Mouse (Mus musculus) stomach, postnatal 0 days (tissue): ENCODE results near the gene Drg1. TPM values are rescaled to one million over a fixed set of nuclear protein-coding genes. Genes with fewer than 3 reads are reported as not detected.

Experiments used
- ATAC-seq: fragments of 200-750 bp; cut with Nextera tagmentation; 2 replicates; pipeline ENCODE4 v1.8.0; 2017; ENCODE audit not compliant: low FRiP score, low TSS enrichment
- DNase-seq: peaks from one replicate; pipeline ENCODE4 v3.0.0-alpha.2; 2016; ENCODE audit warnings: low spot score
- H3K27ac ChIP-seq: fragments of 300-500 bp; sonication (generic); replicated peaks from 2 replicates; pipeline ENCODE4 v1.5.1; 2014; ENCODE audit warnings: mild to moderate bottlenecking, control low read depth
- H3K27me3 ChIP-seq: fragments of 300-500 bp; sonication (generic); 2 replicates; pipeline ENCODE4 v1.6.1; 2014; ENCODE audit warnings: low read length; ENCODE audit not compliant: control insufficient read depth, insufficient read depth
- H3K36me3 ChIP-seq: fragments of 300-500 bp; sonication (generic); 2 replicates; pipeline ENCODE4 v1.6.1; 2014; ENCODE audit warnings: low read length, mixed read lengths; ENCODE audit not compliant: control insufficient read depth, insufficient read depth
- H3K4me1 ChIP-seq: fragments of 300-500 bp; sonication (generic); replicated peaks from 2 replicates; pipeline ENCODE4 v1.6.1; 2014; ENCODE audit warnings: antibody characterized with exemption; ENCODE audit not compliant: control insufficient read depth, insufficient read depth
- H3K4me2 ChIP-seq: fragments of 300-500 bp; sonication (generic); replicated peaks from 2 replicates; pipeline ENCODE4 v1.6.1; 2014; ENCODE audit warnings: low read depth, mild to moderate bottlenecking, control low read depth, moderate library complexity
- H3K4me3 ChIP-seq: fragments of 300-500 bp; sonication (generic); 2 replicates; pipeline ENCODE4 v1.5.1; 2014; ENCODE audit warnings: low read depth, low read length, control low read depth
- H3K9ac ChIP-seq: fragments of 300-500 bp; sonication (generic); 2 replicates; pipeline ENCODE4 v1.6.1; 2014; ENCODE audit warnings: mild to moderate bottlenecking, low read length, control low read depth, mixed read lengths
- H3K9me3 ChIP-seq: fragments of 300-500 bp; sonication (generic); 2 replicates; pipeline ENCODE4 v1.6.1; 2016; ENCODE audit warnings: low read length; ENCODE audit not compliant: control insufficient read depth
- CTCF ChIP-seq: IDR thresholded peaks from 2 replicates; pipeline ENCODE4 v1.5.1; 2016; ENCODE audit warnings: antibody characterized with exemption, low read depth, mild to moderate bottlenecking, moderate library complexity
- EP300 ChIP-seq: optimal IDR thresholded peaks from 2 replicates; pipeline ENCODE3; 2016; ENCODE audit warnings: antibody characterized with exemption
- WGBS: fragments of 180-500 bp; shearing (Covaris S2); extraction: QIAGEN DNeasy Blood & Tissue Kit; methylation state at CpG from one replicate; pipeline ENCODE4 v1.1.7; 2014; 5-methylcytosine and 5-hydroxymethylcytosine counted together
- polyA plus RNA-seq: library from polyadenylated mRNA; unstranded; fragments of >200 nt; fragmentation: Nextera tagmentation; extraction: Ambion mirVana; gene quantifications from 2 replicates; pipeline ENCODE4 v1.2.1, GENCODE M21; 2015

Gene Drg1
- polyA plus RNA-seq, 1 experiment from 2014 or later: 109 TPM

- no peaks in the 10 kb centered on the region for H3K27me3 ChIP-seq
- H3K9ac ChIP-seq: peak overlapping the region; percentile 92
- peak overlapping the region; percentile 100 for H3K4me2 ChIP-seq
- TF ChIP-seq CTCF (peak; percentile 34), EP300 (no peak)
- WGBS: 0% methylated on average over 8 of the region's 8 CpGs
- peak; percentile 41 for ATAC-seq
- H3K27ac ChIP-seq: peak overlapping the region; percentile 99
- DNase-seq: peak; percentile 85
- peak overlapping the region; percentile 83 for H3K4me3 ChIP-seq
- peaks cover 11% of the 10 kb centered on the region for H3K36me3 ChIP-seq
- peaks cover 8% of the 10 kb centered on the region for H3K4me1 ChIP-seq
- no peaks in the 10 kb centered on the region for H3K9me3 ChIP-seq
Measured at GRCm38 (mm10) chr11:3292062-3292421, 25.8 kb upstream of the Drg1 start.

GRCm38 (mm10) chr11:3291311-3292061 lies 25.3 kb upstream of the Drg1 start:
- peaks cover 10% of the 10 kb centered on the region; the same call in 1 of the 2 replicates for H3K36me3 ChIP-seq
- H3K9me3 ChIP-seq: no peaks in the 10 kb centered on the region
- peaks cover 8% of the 10 kb centered on the region for H3K4me1 ChIP-seq
- no peaks in the 10 kb centered on the region for H3K27me3 ChIP-seq
- peak overlapping the region; percentile 92 for H3K9ac ChIP-seq
- H3K4me2 ChIP-seq: peak overlapping the region; percentile 100
- DNase-seq (peak; percentile 35), ATAC-seq (no peak)
- 3% methylated on average over 26 of the region's 26 CpGs for WGBS
- TF ChIP-seq EP300 (no peak), CTCF (no peak)
- peak overlapping the region; percentile 99 for H3K27ac ChIP-seq
- peak overlapping the region; percentile 83 for H3K4me3 ChIP-seq

- no peak for TF ChIP-seq CTCF
- TF ChIP-seq EP300: no peak
- Histone ChIP-seq H3K9ac (peak overlapping the region; percentile 92), H3K9me3 (no peaks in the 10 kb centered on the region), H3K27ac (peak overlapping the region; percentile 99), H3K4me1 (peaks cover 8% of the 10 kb centered on the region), H3K4me3 (peak overlapping the region; percentile 83), H3K4me2 (peak overlapping the region; percentile 100), H3K36me3 (peaks cover 10% of the 10 kb centered on the region; the same call in 1 of the 2 replicates), H3K27me3 (no peaks in the 10 kb centered on the region)
- WGBS: under 1% methylated on average over 50 of the region's 50 CpGs
- DNase-seq (peak; percentile 57), ATAC-seq (no peak)
Measured at GRCm38 (mm10) chr11:3290640-3291310, 24.6 kb upstream of the Drg1 start.

GRCm38 (mm10) chr11:3289803-3290639 lies 23.8 kb upstream of the Drg1 start:
- under 1% methylated on average over 73 of the region's 92 CpGs for WGBS
- no peaks in the 10 kb centered on the region for H3K9me3 ChIP-seq

GRCm38 (mm10) chr11:3289302-3289802 lies 23.1 kb upstream of the Drg1 start:
- peak; percentile 69 for ATAC-seq
- peak overlapping the region; percentile 92 for H3K9ac ChIP-seq
- peak overlapping the region; percentile 100 for H3K4me2 ChIP-seq
- no peak for TF ChIP-seq CTCF
- no peak for TF ChIP-seq EP300
- H3K4me1 ChIP-seq: peaks cover 8% of the 10 kb centered on the region
- H3K27ac ChIP-seq: peak overlapping the region; percentile 99
- H3K9me3 ChIP-seq: no peaks in the 10 kb centered on the region
- no peaks in the 10 kb centered on the region for H3K27me3 ChIP-seq
- H3K4me3 ChIP-seq: peak overlapping the region; percentile 83
- H3K36me3 ChIP-seq: peaks cover 7% of the 10 kb centered on the region; the same call in 1 of the 2 replicates
- 0% methylated on average over 29 of the region's 40 CpGs for WGBS
- DNase-seq: peak; percentile 81

More at GRCm38 (mm10) chr11:3289803-3290639, 23.8 kb upstream of the Drg1 start:
- Histone ChIP-seq H3K4me1 (peaks cover 8% of the 10 kb centered on the region), H3K9ac (peak overlapping the region; percentile 92), H3K36me3 (peaks cover 10% of the 10 kb centered on the region; the same call in 1 of the 2 replicates), H3K27ac (peak overlapping the region; percentile 99), H3K4me2 (peak overlapping the region; percentile 100), H3K27me3 (no peaks in the 10 kb centered on the region), H3K4me3 (peak overlapping the region; percentile 83)
- DNase-seq (peak; percentile 82), ATAC-seq (peak; percentile 64)
- TF ChIP-seq CTCF (peak; percentile 68), EP300 (no peak)
